Mouse (Mus musculus) liver, embryonic 15.5 days (tissue): ENCODE results near the gene Me3. TPM values are rescaled to one million over a fixed set of nuclear protein-coding genes. Genes with fewer than 3 reads are reported as not detected.

Experiments used
- ATAC-seq: fragments of 200-750 bp; cut with Nextera tagmentation; 2 replicates; pipeline ENCODE4 v1.8.0; 2017; ENCODE audit warnings: moderate number of reproducible peaks, mild to moderate bottlenecking, moderate library complexity; ENCODE audit not compliant: insufficient read depth
- H3K27ac ChIP-seq: fragments of 300-500 bp; sonication (generic); replicated peaks from 2 replicates; pipeline ENCODE4 v1.5.1; 2015; ENCODE audit warnings: mild to moderate bottlenecking, inconsistent platforms
- H3K27me3 ChIP-seq: fragments of 300-500 bp; sonication (generic); 2 replicates; pipeline ENCODE4 v1.6.1; 2015; ENCODE audit warnings: mild to moderate bottlenecking, inconsistent platforms
- H3K36me3 ChIP-seq: fragments of 300-500 bp; sonication (generic); replicated peaks from 2 replicates; pipeline ENCODE4 v1.6.1; 2015; ENCODE audit warnings: moderate library complexity, mild to moderate bottlenecking, inconsistent platforms
- H3K4me1 ChIP-seq: fragments of 300-500 bp; sonication (generic); replicated peaks from 2 replicates; pipeline ENCODE4 v1.6.1; 2015; ENCODE audit warnings: inconsistent platforms
- H3K4me2 ChIP-seq: fragments of 300-500 bp; sonication (generic); 2 replicates; pipeline ENCODE4 v1.6.1; 2015; ENCODE audit warnings: moderate library complexity, mild to moderate bottlenecking, inconsistent platforms
- H3K4me3 ChIP-seq: fragments of 300-500 bp; sonication (generic); replicated peaks from 2 replicates; pipeline ENCODE4 v1.5.1; 2015; ENCODE audit warnings: mild to moderate bottlenecking, inconsistent platforms
- H3K9ac ChIP-seq: fragments of 300-500 bp; sonication (generic); 2 replicates; pipeline ENCODE4 v1.6.1; 2015; ENCODE audit warnings: moderate library complexity, mild to moderate bottlenecking, inconsistent platforms
- H3K9me3 ChIP-seq: fragments of 300-500 bp; sonication (generic); replicated peaks from 2 replicates; pipeline ENCODE4 v1.6.1; 2016; ENCODE audit warnings: inconsistent platforms
- WGBS: fragments of 180-500 bp; shearing (Covaris S2); methylation state at CpG from one replicate; pipeline ENCODE4 v1.1.7; 2015; ENCODE audit warnings: mixed read lengths; ENCODE audit not compliant: insufficient replicate concordance; 5-methylcytosine and 5-hydroxymethylcytosine counted together
- polyA plus RNA-seq: library from polyadenylated mRNA; unstranded; fragments of >200 nt; fragmentation: Nextera tagmentation; extraction: Ambion mirVana; gene quantifications from 2 replicates; pipeline ENCODE4 v1.2.1, GENCODE M21; 2015

The Me3 gene
- polyA plus RNA-seq, 1 experiment from 2014 or later: 0.07 TPM

- H3K4me2 ChIP-seq: no peak overlapping the region
- H3K4me3 ChIP-seq: no peak overlapping the region
- no peaks in the 10 kb centered on the region for H3K4me1 ChIP-seq
- H3K9me3 ChIP-seq: no peaks in the 10 kb centered on the region
- H3K36me3 ChIP-seq: no peaks in the 10 kb centered on the region
- no peaks in the 10 kb centered on the region for H3K27me3 ChIP-seq
- H3K9ac ChIP-seq: no peak overlapping the region
- 74% methylated on average over 7 of the region's 7 CpGs for WGBS
- ATAC-seq: no peak
- no peak overlapping the region for H3K27ac ChIP-seq
Measured at GRCm38 (mm10) chr7:89836676-89837075, 204.5 kb downstream of the Me3 start.

- Histone ChIP-seq H3K27me3 (no peaks in the 10 kb centered on the region), H3K4me2 (no peak overlapping the region), H3K4me3 (no peak overlapping the region), H3K4me1 (no peaks in the 10 kb centered on the region), H3K36me3 (no peaks in the 10 kb centered on the region), H3K9ac (no peak overlapping the region), H3K27ac (no peak overlapping the region), H3K9me3 (no peaks in the 10 kb centered on the region)
- 27% methylated on average over 4 of the region's 4 CpGs for WGBS
- ATAC-seq: no peak
Measured at GRCm38 (mm10) chr7:89837841-89838240, 205.6 kb downstream of the Me3 start.

- no peak overlapping the region for H3K9ac ChIP-seq
- no peaks in the 10 kb centered on the region for H3K4me1 ChIP-seq
- 53% methylated on average over 8 of the region's 8 CpGs for WGBS
- no peaks in the 10 kb centered on the region for H3K36me3 ChIP-seq
- no peak overlapping the region for H3K4me2 ChIP-seq
- no peak overlapping the region for H3K4me3 ChIP-seq
- no peak for ATAC-seq
- no peaks in the 10 kb centered on the region for H3K27me3 ChIP-seq
- no peaks in the 10 kb centered on the region for H3K9me3 ChIP-seq
- H3K27ac ChIP-seq: no peak overlapping the region
Measured at GRCm38 (mm10) chr7:89839721-89840120, 207.5 kb downstream of the Me3 start.

GRCm38 (mm10) chr7:89841670-89842403 is 209.6 kb downstream of the Me3 start:
- whole genome bisulfite sequencing: 24% methylated on average over 15 of the region's 15 CpGs
- no peak for ATAC-seq

GRCm38 (mm10) chr7:89842404-89842715 is 210.2 kb downstream of the Me3 start:
- no peak overlapping the region for H3K9ac ChIP-seq
- ATAC-seq: no peak
- 71% methylated on average over 5 of the region's 5 CpGs for WGBS
- no peaks in the 10 kb centered on the region for H3K9me3 ChIP-seq
- H3K4me2 ChIP-seq: no peak overlapping the region
- H3K27ac ChIP-seq: no peak overlapping the region
- H3K4me3 ChIP-seq: no peak overlapping the region
- H3K4me1 ChIP-seq: no peaks in the 10 kb centered on the region
- no peaks in the 10 kb centered on the region for H3K36me3 ChIP-seq
- no peaks in the 10 kb centered on the region for H3K27me3 ChIP-seq

More at GRCm38 (mm10) chr7:89841670-89842403, 209.6 kb downstream of the Me3 start:
- Histone ChIP-seq H3K36me3 (no peaks in the 10 kb centered on the region), H3K9me3 (no peaks in the 10 kb centered on the region), H3K27me3 (no peaks in the 10 kb centered on the region), H3K4me3 (no peak overlapping the region), H3K9ac (no peak overlapping the region), H3K4me1 (no peaks in the 10 kb centered on the region), H3K4me2 (no peak overlapping the region), H3K27ac (no peak overlapping the region)

- Histone ChIP-seq H3K4me1 (no peaks in the 10 kb centered on the region), H3K36me3 (no peaks in the 10 kb centered on the region), H3K27me3 (no peaks in the 10 kb centered on the region), H3K4me3 (no peak overlapping the region), H3K9me3 (no peaks in the 10 kb centered on the region), H3K27ac (no peak overlapping the region), H3K9ac (no peak overlapping the region), H3K4me2 (no peak overlapping the region)
- no peak for ATAC-seq
- WGBS: 21% methylated on average over 6 of the region's 6 CpGs
Measured at GRCm38 (mm10) chr7:89843121-89843520, 210.9 kb downstream of the Me3 start.

GRCm38 (mm10) chr7:89843533-89843932 is 211.3 kb downstream of the Me3 start:
- Histone ChIP-seq H3K4me1 (no peaks in the 10 kb centered on the region), H3K9me3 (no peaks in the 10 kb centered on the region), H3K27me3 (no peaks in the 10 kb centered on the region), H3K9ac (no peak overlapping the region), H3K36me3 (no peaks in the 10 kb centered on the region), H3K27ac (no peak overlapping the region), H3K4me3 (no peak overlapping the region), H3K4me2 (no peak overlapping the region)
- 19% methylated on average over 6 of the region's 6 CpGs for WGBS
- ATAC-seq: no peak

- no peak overlapping the region for H3K27ac ChIP-seq
Measured at GRCm38 (mm10) chr7:89845669-89846068, 213.5 kb downstream of the Me3 start.

GRCm38 (mm10) chr7:89850510-89850909 is 218.3 kb downstream of the Me3 start:
- WGBS: 44% methylated on average over 3 of the region's 3 CpGs
- Histone ChIP-seq H3K4me2 (no peak overlapping the region), H3K4me3 (no peak overlapping the region), H3K4me1 (no peaks in the 10 kb centered on the region), H3K27ac (no peak overlapping the region), H3K9ac (no peak overlapping the region), H3K9me3 (no peaks in the 10 kb centered on the region), H3K27me3 (no peaks in the 10 kb centered on the region), H3K36me3 (no peaks in the 10 kb centered on the region)
- ATAC-seq: no peak

More at GRCm38 (mm10) chr7:89845669-89846068, 213.5 kb downstream of the Me3 start:
- H3K9ac ChIP-seq: no peak overlapping the region
- no peak overlapping the region for H3K4me2 ChIP-seq
- no peaks in the 10 kb centered on the region for H3K4me1 ChIP-seq
- WGBS: 50% methylated on average over 4 of the region's 4 CpGs
- no peaks in the 10 kb centered on the region for H3K9me3 ChIP-seq
- ATAC-seq: no peak
- H3K27me3 ChIP-seq: no peaks in the 10 kb centered on the region
- no peak overlapping the region for H3K4me3 ChIP-seq
- H3K36me3 ChIP-seq: no peaks in the 10 kb centered on the region

- Histone ChIP-seq H3K27ac (no peak overlapping the region), H3K9ac (no peak overlapping the region), H3K36me3 (no peaks in the 10 kb centered on the region), H3K4me2 (no peak overlapping the region), H3K4me3 (no peak overlapping the region), H3K27me3 (no peaks in the 10 kb centered on the region), H3K4me1 (no peaks in the 10 kb centered on the region), H3K9me3 (no peaks in the 10 kb centered on the region)
- 57% methylated on average over 10 of the region's 10 CpGs for WGBS
- ATAC-seq: no peak
Measured at GRCm38 (mm10) chr7:89852158-89853095, 220.2 kb downstream of the Me3 start.

GRCm38 (mm10) chr7:89853131-89853530 is 220.9 kb downstream of the Me3 start:
- Histone ChIP-seq H3K4me1 (no peaks in the 10 kb centered on the region), H3K9me3 (no peaks in the 10 kb centered on the region), H3K4me2 (no peak overlapping the region), H3K36me3 (no peaks in the 10 kb centered on the region), H3K9ac (no peak overlapping the region), H3K27ac (no peak overlapping the region), H3K27me3 (no peaks in the 10 kb centered on the region), H3K4me3 (no peak overlapping the region)
- ATAC-seq: no peak
- WGBS: 45% methylated on average over 5 of the region's 5 CpGs
